In the genomic region with DNA sequence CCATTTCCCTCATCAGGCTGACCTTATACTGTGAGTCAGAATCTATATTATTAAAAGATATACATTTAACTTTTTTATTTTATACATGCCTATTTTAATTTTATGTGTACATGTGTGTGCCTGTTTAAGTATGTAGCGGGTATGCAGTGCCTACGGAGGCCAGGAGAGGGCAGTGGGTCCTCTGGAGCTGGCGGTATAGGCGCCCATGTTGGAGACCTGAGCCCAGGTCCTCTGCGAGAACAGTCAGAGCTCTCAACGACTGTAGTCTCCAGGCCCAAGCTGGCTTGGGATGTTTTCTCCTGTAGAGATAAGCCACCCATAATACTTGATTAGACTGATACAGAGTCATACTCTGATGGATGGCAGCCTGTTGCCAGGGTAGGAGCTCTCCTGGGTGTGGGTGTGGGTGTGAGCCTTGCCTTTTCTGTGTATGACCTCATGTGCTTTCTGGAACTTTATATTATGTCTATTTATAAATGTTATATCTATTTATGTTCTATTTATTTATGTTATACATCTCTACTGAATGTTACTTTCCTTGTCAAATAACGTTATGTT, we compare ENCODE assay signal across 13 mouse cellular contexts.
DNase-seq lines count a peak whose midpoint lies in the region; ATAC-seq and TF ChIP-seq lines count a peak whose summit lies in the region.
"Had no signal": no experiment of that assay in that cellular context is flagged by ENCODE, and none has a peak within 500 bp of the region (broad histone marks: within the 10 kb centered on the region; RNA-seq: fewer than 3 reads in every experiment).

No protein-coding gene starts in this region.

- no peaks in the 10 kb centered on the region for H3K36me3 ChIP-seq in kidney, postnatal 0 days (ENCODE audit: insufficient read depth, low read length)

- H3K9me3 ChIP-seq in kidney, postnatal 0 days (replicated peaks; ENCODE audit: low read length) = no peaks in the 10 kb centered on the region
- H3K9me3 ChIP-seq: kidney, embryonic 15.5 days; limb, embryonic 12.5 days had no signal

- H3K27ac ChIP-seq in kidney, postnatal 0 days = no peak overlapping the region
- H3K27ac ChIP-seq: kidney, embryonic 15.5 days; limb, embryonic 12.5 days had no signal

- WGBS in kidney, postnatal 0 days = 94% methylated on average over 7 of the region's 7 CpGs

- DNase-seq in kidney, postnatal 0 days (ENCODE audit: low spot score) = no peak
- DNase-seq in kidney, postnatal 10 days = no peak
- DNase-seq in 416B (ENCODE audit: low read depth) (peak; percentile 41), ES-CJ7 (ENCODE audit: low read depth, low spot score) (peak; percentile 8)
- DNase-seq in gastrocnemius, postnatal 25 days = no peak
- no peak for DNase-seq in heart, postnatal 10 days
- DNase-seq: cerebellum, adult 9-11 months; thymus, adult 18-20 months had no signal

- no peaks in the 10 kb centered on the region for H3K4me1 ChIP-seq in kidney, postnatal 0 days (replicated peaks; ENCODE audit: insufficient read depth, low read length)
- H3K4me1 ChIP-seq: limb, embryonic 12.5 days had no signal

- no peak overlapping the region for H3K4me3 ChIP-seq in kidney, postnatal 0 days (replicated peaks; ENCODE audit: low read depth, low read length)
- H3K4me3 ChIP-seq: kidney, embryonic 15.5 days; limb, embryonic 12.5 days had no signal

- ATAC-seq in kidney, postnatal 0 days (replicated peaks; ENCODE audit: low FRiP score, low read depth) = no peak
- ATAC-seq in erythroblast, adult 5-6 weeks (replicated peaks; ENCODE audit: low FRiP score, poor library complexity, severe bottlenecking) = peak; percentile 64
- ATAC-seq: forebrain, embryonic 14.5 days; midbrain, embryonic 16.5 days had no signal

- 0 out of 2 replicates have a peak, but pooled peaks have one; percentile 12 for TF ChIP-seq CTCF in kidney, postnatal 0 days (IDR thresholded peaks at IDR 0.05; ENCODE audit: low read depth)

- intact Hi-C loops in heart, postnatal 10 days (cut with DNase I) = no loop called here

- no peaks in the 10 kb centered on the region for H3K27me3 ChIP-seq in kidney, postnatal 0 days (ENCODE audit: insufficient read depth, low read length)
- H3K27me3 ChIP-seq: kidney, embryonic 15.5 days; limb, embryonic 12.5 days had no signal

- H3K4me2 ChIP-seq in kidney, postnatal 0 days (ENCODE audit: low read length) = no peak overlapping the region
- H3K4me2 ChIP-seq: kidney, embryonic 15.5 days; limb, embryonic 12.5 days had no signal

- no peak overlapping the region for H3K9ac ChIP-seq in kidney, postnatal 0 days (ENCODE audit: low read depth, low read length)
- H3K9ac ChIP-seq: kidney, embryonic 15.5 days; limb, embryonic 12.5 days had no signal

Comparison
In these comparisons a context has a peak if more than half of its experiments do, and no peak if none do; other contexts are left out.
1. DNase-seq: peak in 416B (single experiment) and ES-CJ7 (single experiment); none in kidney, postnatal 0 days (single experiment), kidney, postnatal 10 days (single experiment), gastrocnemius, postnatal 25 days (single experiment) and heart, postnatal 10 days (0 of 2).